ENCODE assay signal across 22 mouse cellular contexts in genomic region chr7:138139766-138140165, GRCm38 (mm10).
DNase-seq lines count a peak whose midpoint lies in the region; ATAC-seq lines count a peak whose summit lies in the region.
"Had no signal": no experiment of that assay in that cellular context is flagged by ENCODE, and none has a peak within 500 bp of the region (broad histone marks: within the 10 kb centered on the region; RNA-seq: fewer than 3 reads in every experiment).

No protein-coding gene starts in this region.

- H3K4me1 ChIP-seq in forebrain, embryonic 14.5 days (ENCODE audit: control insufficient read depth, insufficient read depth, low read length): no peaks in the 10 kb centered on the region
- H3K4me1 ChIP-seq in forebrain, embryonic 16.5 days (replicated peaks; ENCODE audit: control insufficient read depth, insufficient read depth, low read length): no peaks in the 10 kb centered on the region
- H3K4me1 ChIP-seq: embryonic facial prominence, embryonic 15.5 days; heart, embryonic 10.5 days; intestine, embryonic 15.5 days had no signal

- ATAC-seq in forebrain, embryonic 14.5 days: no peak
- no peak for ATAC-seq in forebrain, embryonic 16.5 days
- ATAC-seq: activated CD4-positive, CD25-positive, alpha-beta regulatory T cell, adult 4 months; intestine, embryonic 15.5 days; Patski had no signal

- no peaks in the 10 kb centered on the region for H3K36me3 ChIP-seq in forebrain, embryonic 14.5 days (ENCODE audit: control insufficient read depth, insufficient read depth, low read length)
- no peaks in the 10 kb centered on the region for H3K36me3 ChIP-seq in forebrain, embryonic 16.5 days (ENCODE audit: control insufficient read depth, insufficient read depth)
- H3K36me3 ChIP-seq: embryonic facial prominence, embryonic 15.5 days; heart, embryonic 10.5 days; hindbrain, embryonic 13.5 days; intestine, embryonic 15.5 days had no signal

- 81% methylated on average over 5 of the region's 5 CpGs for WGBS in forebrain, embryonic 14.5 days
- 74% methylated on average over 5 of the region's 5 CpGs for WGBS in forebrain, embryonic 16.5 days

- H3K4me2 ChIP-seq in forebrain, embryonic 14.5 days (ENCODE audit: low read length): no peak overlapping the region
- H3K4me2 ChIP-seq in forebrain, embryonic 16.5 days (ENCODE audit: low read length): no peak overlapping the region
- H3K4me2 ChIP-seq: embryonic facial prominence, embryonic 15.5 days; hindbrain, embryonic 13.5 days; intestine, embryonic 15.5 days had no signal

- no peaks in the 10 kb centered on the region for H3K9me3 ChIP-seq in forebrain, embryonic 14.5 days (replicated peaks; ENCODE audit: control insufficient read depth, low read length)
- no peaks in the 10 kb centered on the region for H3K9me3 ChIP-seq in forebrain, embryonic 16.5 days (ENCODE audit: control insufficient read depth, low read length)
- H3K9me3 ChIP-seq: embryonic facial prominence, embryonic 15.5 days; heart, embryonic 10.5 days; hindbrain, embryonic 13.5 days; intestine, embryonic 15.5 days had no signal

- no peaks in the 10 kb centered on the region for H3K27me3 ChIP-seq in forebrain, embryonic 14.5 days (replicated peaks; ENCODE audit: control insufficient read depth, insufficient read depth, low read length)
- H3K27me3 ChIP-seq in forebrain, embryonic 16.5 days (replicated peaks; ENCODE audit: control insufficient read depth, insufficient read depth, low read length): no peaks in the 10 kb centered on the region
- H3K27me3 ChIP-seq: hindbrain, embryonic 13.5 days; intestine, embryonic 15.5 days; Patski had no signal

- H3K9ac ChIP-seq in forebrain, embryonic 14.5 days (ENCODE audit: low read length): no peak overlapping the region
- H3K9ac ChIP-seq in forebrain, embryonic 16.5 days (replicated peaks; ENCODE audit: low read depth, low read length): no peak overlapping the region
- H3K9ac ChIP-seq: embryonic facial prominence, embryonic 15.5 days; hindbrain, embryonic 13.5 days; intestine, embryonic 15.5 days had no signal

- H3K27ac ChIP-seq in forebrain, embryonic 14.5 days (ENCODE audit: low read depth, low read length): no peak overlapping the region
- no peak overlapping the region for H3K27ac ChIP-seq in forebrain, embryonic 16.5 days (ENCODE audit: low read length)
- H3K27ac ChIP-seq: embryonic facial prominence, embryonic 15.5 days; gastrocnemius, adult 2 months; heart, embryonic 10.5 days; hindbrain, embryonic 13.5 days; intestine, embryonic 15.5 days had no signal

- H3K4me3 ChIP-seq in forebrain, embryonic 14.5 days (ENCODE audit: low read depth, low read length): no peak overlapping the region
- no peak overlapping the region for H3K4me3 ChIP-seq in forebrain, embryonic 16.5 days (replicated peaks; ENCODE audit: low read length)
- H3K4me3 ChIP-seq: embryonic facial prominence, embryonic 15.5 days; erythroblast, embryonic 14.5 days; gastrocnemius, adult 2 months; heart, embryonic 10.5 days; hindbrain, embryonic 13.5 days; intestine, embryonic 15.5 days had no signal

- peak; percentile 14 for DNase-seq in forebrain, embryonic 14.5 days (ENCODE audit: low spot score)
- DNase-seq in layer of hippocampus, adult 9-11 months: peak; percentile 16
- no peak for DNase-seq in layer of hippocampus, adult 11-12 months (ENCODE audit: low spot score)
- peak; percentile 31 to 32 for DNase-seq in right cerebral cortex, postnatal 10 days (ENCODE audit: low spot score in 2 of 2)
- DNase-seq in right cerebral cortex, postnatal 36 days (ENCODE audit: low spot score in 2 of 2): no peak
- DNase-seq: adrenal gland, adult 2 months; adrenal gland, postnatal 25 days; cerebellum, adult 11-12 months; cerebellum, adult 9-10 months; embryo, embryonic 11 days; gastrocnemius, adult 2 months; gastrocnemius, postnatal 25 days; heart, postnatal 10 days; heart, postnatal 4 days had no signal

Comparison
In these comparisons a context has a peak if more than half of its experiments do, and no peak if none do; other contexts are left out.
1. DNase-seq: peak in forebrain, embryonic 14.5 days (single experiment), layer of hippocampus, adult 9-11 months (single experiment) and right cerebral cortex, postnatal 10 days (2 of 2); none in layer of hippocampus, adult 11-12 months (single experiment) and right cerebral cortex, postnatal 36 days (0 of 2).